Mouse (Mus musculus) G1E (cell line): ENCODE results near the gene Ncapd2.

ENCODE experiments used
- CTCF ChIP-seq: IDR thresholded peaks from 2 replicates; pipeline ENCODE4 v1.5.1; 2012; ENCODE audit warnings: low read depth, low read length, inconsistent platforms, mixed read lengths
- GATA1 ChIP-seq: IDR thresholded peaks from 2 replicates; pipeline ENCODE4 v1.6.1; 2012; ENCODE audit warnings: borderline replicate concordance, low read length, inconsistent platforms, mixed read lengths
- GATA2 ChIP-seq: IDR thresholded peaks from 2 replicates; pipeline ENCODE4 v1.6.1; 2012; ENCODE audit warnings: low read depth, low read length, inconsistent platforms, borderline replicate concordance
- POLR2AphosphoS5 ChIP-seq: IDR thresholded peaks from 2 replicates; pipeline ENCODE4 v1.6.1; 2012; ENCODE audit warnings: low read depth, low read length, inconsistent platforms; ENCODE audit not compliant: insufficient replicate concordance

- TF ChIP-seq CTCF (no peak), GATA1 (no peak), POLR2AphosphoS5 (no peak), GATA2 (no peak)
Measured at GRCm38 (mm10) chr6:125231117-125232044, 39.9 kb upstream of the Ncapd2 start, which contains the start of gene Tapbpl.
